In the genomic region with DNA sequence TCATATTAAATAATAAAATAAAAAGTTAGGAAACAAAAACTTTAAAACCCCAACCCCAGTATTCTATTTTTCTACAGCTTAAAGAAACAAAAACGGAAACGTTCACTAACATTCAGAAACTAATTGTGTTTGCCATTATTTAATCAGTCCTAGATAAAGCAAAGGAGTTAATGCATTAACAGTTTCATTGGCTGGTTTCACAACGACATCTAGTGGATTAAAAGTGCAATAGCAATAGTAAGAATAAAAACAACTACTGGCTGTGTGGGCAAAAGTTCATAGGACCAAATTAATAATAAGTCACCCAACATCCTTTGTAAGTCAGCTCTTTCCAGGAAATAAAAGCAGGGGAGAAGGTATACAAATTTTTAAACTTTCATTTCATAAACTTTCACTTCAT, we compare ENCODE assay signal across 11 mouse cellular contexts. TPM values are rescaled to one million over a fixed set of nuclear protein-coding genes. Genes with fewer than 3 reads are reported as not detected.
DNase-seq lines count a peak whose midpoint lies in the region; ATAC-seq and TF ChIP-seq lines count a peak whose summit lies in the region.
"Had no signal": no experiment of that assay in that cellular context is flagged by ENCODE, and none has a peak within 500 bp of the region (broad histone marks: within the 10 kb centered on the region; RNA-seq: fewer than 3 reads in every experiment).

No protein-coding gene starts in this region.

- H3K27ac ChIP-seq in liver, postnatal 0 days (ENCODE audit: low read depth), result no peak overlapping the region
- H3K27ac ChIP-seq in liver, embryonic 11.5 days (ENCODE audit: low read depth, low read length), result no peak overlapping the region
- H3K27ac ChIP-seq: hindbrain, embryonic 13.5 days had no signal

- 38% methylated on average over 3 of the region's 3 CpGs for WGBS in liver, postnatal 0 days (ENCODE audit: insufficient replicate concordance)
- 42% methylated on average over 3 of the region's 3 CpGs for WGBS in liver, embryonic 11.5 days

- no peak for ATAC-seq in liver, postnatal 0 days
- ATAC-seq in liver, embryonic 11.5 days (replicated peaks; ENCODE audit: low FRiP score), result no peak
- ATAC-seq in megakaryocyte progenitor cell, adult 5-6 weeks (replicated peaks; ENCODE audit: poor library complexity), result peak; percentile 72
- ATAC-seq: midbrain, embryonic 16.5 days had no signal

- H3K4me2 ChIP-seq in liver, postnatal 0 days (ENCODE audit: low read depth, low read length), result no peak overlapping the region
- H3K4me2 ChIP-seq in liver, embryonic 11.5 days, result no peak overlapping the region
- H3K4me2 ChIP-seq: hindbrain, embryonic 13.5 days had no signal

- no peak for TF ChIP-seq EP300 in liver, postnatal 0 days (IDR thresholded peaks at IDR 0.05; ENCODE audit: low read depth)

- no peaks in the 10 kb centered on the region for H3K27me3 ChIP-seq in liver, postnatal 0 days (ENCODE audit: insufficient read depth, low read length)
- no peaks in the 10 kb centered on the region for H3K27me3 ChIP-seq in liver, embryonic 11.5 days (replicated peaks; ENCODE audit: control insufficient read depth, insufficient read depth, low read length)
- H3K27me3 ChIP-seq: hindbrain, embryonic 13.5 days had no signal

- DNase-seq in embryo, embryonic 11.5 days (ENCODE audit: low read depth, low spot score), result peak; percentile 7
- no peak for DNase-seq in embryo, embryonic 10 days (ENCODE audit: low spot score)
- DNase-seq in liver, postnatal 0 days, result no peak
- DNase-seq in liver, embryonic 11.5 days (ENCODE audit: low spot score), result no peak
- DNase-seq in NIH3T3 (ENCODE audit: low read depth), result peak; percentile 47
- DNase-seq in frontal cortex, postnatal 10 days (ENCODE audit: low spot score in 2 of 2), result no peak
- no peak for DNase-seq in urinary bladder, postnatal 4 days (ENCODE audit: low spot score in 2 of 2)
- DNase-seq: right cerebral cortex, postnatal 14 days had no signal

- no peak overlapping the region for H3K4me3 ChIP-seq in liver, postnatal 0 days (ENCODE audit: low read depth, low read length)
- H3K4me3 ChIP-seq in liver, embryonic 11.5 days (ENCODE audit: low read depth, low read length), result no peak overlapping the region
- H3K4me3 ChIP-seq: hindbrain, embryonic 13.5 days had no signal

- H3K4me1 ChIP-seq in liver, postnatal 0 days (ENCODE audit: insufficient read depth), result no peaks in the 10 kb centered on the region
- H3K4me1 ChIP-seq in liver, embryonic 11.5 days (replicated peaks; ENCODE audit: control insufficient read depth, insufficient read depth, low read length), result no peaks in the 10 kb centered on the region
- H3K4me1 ChIP-seq: hindbrain, embryonic 13.5 days had no signal

- TF ChIP-seq CTCF in liver, postnatal 0 days (IDR thresholded peaks at IDR 0.05; ENCODE audit: low read depth), result peak; percentile 75

- no peaks in the 10 kb centered on the region for H3K9me3 ChIP-seq in liver, postnatal 0 days (ENCODE audit: low read length)
- H3K9me3 ChIP-seq in liver, embryonic 11.5 days (ENCODE audit: control insufficient read depth, low read length), result no peaks in the 10 kb centered on the region
- H3K9me3 ChIP-seq: hindbrain, embryonic 13.5 days had no signal

- no peak overlapping the region for H3K9ac ChIP-seq in liver, postnatal 0 days (replicated peaks)
- no peak overlapping the region for H3K9ac ChIP-seq in liver, embryonic 11.5 days (ENCODE audit: low read depth, low read length)
- H3K9ac ChIP-seq: hindbrain, embryonic 13.5 days had no signal

- H3K36me3 ChIP-seq in liver, postnatal 0 days (replicated peaks; ENCODE audit: insufficient read depth, low read length), result no peaks in the 10 kb centered on the region
- no peaks in the 10 kb centered on the region for H3K36me3 ChIP-seq in liver, embryonic 11.5 days (ENCODE audit: control insufficient read depth, insufficient read depth, low read length)
- H3K36me3 ChIP-seq: hindbrain, embryonic 13.5 days had no signal

RNA-seq across cellular contexts. Expression of a gene that starts 18.8 kb away (rescaled TPM):
- 2.6 and 2.7 TPM in 2 replicates for polyA plus RNA-seq in liver, postnatal 0 days (2015; fragmentation: Nextera tagmentation; extraction: Ambion mirVana)
- polyA plus RNA-seq in liver, embryonic 11.5 days (2014; fragmentation: Nextera tagmentation; extraction: Ambion mirVana), result 6.4 and 6.6 TPM in 2 replicates
- total RNA-seq in megakaryocyte progenitor cell, adult 5-6 weeks (2015), result 15.9 and 20.4 TPM in 2 replicates
- 12.9 and 17.9 TPM in 2 replicates for total RNA-seq in megakaryocyte progenitor cell, adult 5-6 weeks (2017)

RNA-seq across cellular contexts. Expression of a gene that starts 37.7 kb away (rescaled TPM):
- not detected in 2 replicates for polyA plus RNA-seq in liver, postnatal 0 days (2015; fragmentation: Nextera tagmentation; extraction: Ambion mirVana)
- polyA plus RNA-seq in liver, embryonic 11.5 days (2014; fragmentation: Nextera tagmentation; extraction: Ambion mirVana), result not detected in 2 replicates
- total RNA-seq in megakaryocyte progenitor cell, adult 5-6 weeks (2015), result not detected in 2 replicates
- not detected in 2 replicates for total RNA-seq in megakaryocyte progenitor cell, adult 5-6 weeks (2017)

Comparison
In these comparisons a context has a peak if more than half of its experiments do, and no peak if none do; other contexts are left out.
1. DNase-seq: peak in embryo, embryonic 11.5 days (single experiment) and NIH3T3 (single experiment); none in embryo, embryonic 10 days (single experiment), liver, postnatal 0 days (single experiment), liver, embryonic 11.5 days (single experiment), frontal cortex, postnatal 10 days (0 of 2) and urinary bladder, postnatal 4 days (0 of 2).